Mouse (Mus musculus) intestine, postnatal 0 days (tissue): ENCODE results near the gene Klc1. TPM values are rescaled to one million over a fixed set of nuclear protein-coding genes. Genes with fewer than 3 reads are reported as not detected.

Experiments used
- ATAC-seq: fragments of 200-750 bp; cut with Nextera tagmentation; 2 replicates; pipeline ENCODE4 v1.8.0; 2017; ENCODE audit warnings: mild to moderate bottlenecking, moderate TSS enrichment, moderate library complexity
- H3K27ac ChIP-seq: fragments of 300-500 bp; sonication (generic); 2 replicates; pipeline ENCODE4 v1.5.1; 2014; ENCODE audit warnings: mild to moderate bottlenecking, low read depth, low read length, moderate library complexity
- H3K27me3 ChIP-seq: fragments of 300-500 bp; sonication (generic); replicated peaks from 2 replicates; pipeline ENCODE4 v1.6.1; 2014; ENCODE audit warnings: low read length, mixed read lengths; ENCODE audit not compliant: control insufficient read depth, insufficient read depth
- H3K36me3 ChIP-seq: fragments of 300-500 bp; sonication (generic); 2 replicates; pipeline ENCODE4 v1.6.1; 2014; ENCODE audit warnings: mild to moderate bottlenecking, moderate library complexity; ENCODE audit not compliant: control insufficient read depth, insufficient read depth
- H3K4me1 ChIP-seq: fragments of 300-500 bp; sonication (generic); replicated peaks from 2 replicates; pipeline ENCODE4 v1.6.1; 2014; ENCODE audit warnings: antibody characterized with exemption, low read length, mixed read lengths; ENCODE audit not compliant: control insufficient read depth, insufficient read depth
- H3K4me2 ChIP-seq: fragments of 300-500 bp; sonication (generic); replicated peaks from 2 replicates; pipeline ENCODE4 v1.6.1; 2014; ENCODE audit warnings: low read depth, mild to moderate bottlenecking, moderate library complexity
- H3K4me3 ChIP-seq: fragments of 300-500 bp; sonication (generic); 2 replicates; pipeline ENCODE4 v1.5.1; 2014; ENCODE audit warnings: low read depth, low read length
- H3K9ac ChIP-seq: fragments of 300-500 bp; sonication (generic); 2 replicates; pipeline ENCODE4 v1.6.1; 2014; ENCODE audit warnings: mild to moderate bottlenecking, low read depth, low read length
- H3K9me3 ChIP-seq: fragments of 300-500 bp; sonication (generic); 2 replicates; pipeline ENCODE4 v1.6.1; 2016; ENCODE audit warnings: mixed run types; ENCODE audit not compliant: control insufficient read depth
- CTCF ChIP-seq: sonication (generic); IDR thresholded peaks from 2 replicates; pipeline ENCODE4 v1.5.1; 2016; ENCODE audit warnings: low read depth, mild to moderate bottlenecking, control low read depth, antibody characterized with exemption, moderate library complexity
- WGBS: fragments of 180-500 bp; shearing (Covaris S2); extraction: QIAGEN DNeasy Blood & Tissue Kit; methylation state at CpG from one replicate; pipeline ENCODE4 v1.1.7; 2014; 5-methylcytosine and 5-hydroxymethylcytosine counted together
- polyA plus RNA-seq: library from polyadenylated mRNA; unstranded; fragments of >200 nt; fragmentation: Nextera tagmentation; extraction: Ambion mirVana; gene quantifications from 2 replicates; pipeline ENCODE4 v1.2.1, GENCODE M21; 2015

The Klc1 gene
- polyA plus RNA-seq, 1 experiment from 2014 or later, result 42.9 TPM

DNA sequence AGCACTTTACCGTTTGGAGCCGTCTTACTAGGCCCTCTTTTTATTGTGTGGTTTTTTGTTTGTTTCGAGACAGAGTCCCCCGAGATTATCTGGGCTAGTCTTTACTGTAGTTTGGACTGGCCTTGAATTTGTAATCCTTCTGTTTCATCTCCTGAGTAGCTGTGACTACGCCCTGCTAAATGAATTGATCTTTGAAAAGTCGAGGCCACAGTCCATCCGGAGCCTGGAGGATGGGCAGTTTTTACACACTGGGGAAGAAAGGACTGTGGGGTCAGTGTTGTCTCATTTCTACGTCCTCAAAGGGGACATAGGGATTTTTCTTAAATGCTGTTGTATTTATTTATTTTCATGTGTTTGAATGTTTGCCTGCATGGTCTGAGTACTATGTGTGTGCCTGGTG lies 59.3 kb downstream of the Klc1 start:
- peaks cover 6% of the 10 kb centered on the region for H3K36me3 ChIP-seq
- no peaks in the 10 kb centered on the region for H3K27me3 ChIP-seq
- 50% methylated on average over 8 of the region's 8 CpGs for WGBS
- peaks cover 5% of the 10 kb centered on the region; the same call in 1 of the 2 replicates for H3K4me1 ChIP-seq
- no peak overlapping the region for H3K4me3 ChIP-seq
- H3K9ac ChIP-seq, result no peak overlapping the region
- no peak for TF ChIP-seq CTCF
- H3K27ac ChIP-seq, result peak overlapping the region; percentile 78
- ATAC-seq, result no peak
- H3K9me3 ChIP-seq, result no peaks in the 10 kb centered on the region
- H3K4me2 ChIP-seq, result peak overlapping the region; percentile 48

DNA sequence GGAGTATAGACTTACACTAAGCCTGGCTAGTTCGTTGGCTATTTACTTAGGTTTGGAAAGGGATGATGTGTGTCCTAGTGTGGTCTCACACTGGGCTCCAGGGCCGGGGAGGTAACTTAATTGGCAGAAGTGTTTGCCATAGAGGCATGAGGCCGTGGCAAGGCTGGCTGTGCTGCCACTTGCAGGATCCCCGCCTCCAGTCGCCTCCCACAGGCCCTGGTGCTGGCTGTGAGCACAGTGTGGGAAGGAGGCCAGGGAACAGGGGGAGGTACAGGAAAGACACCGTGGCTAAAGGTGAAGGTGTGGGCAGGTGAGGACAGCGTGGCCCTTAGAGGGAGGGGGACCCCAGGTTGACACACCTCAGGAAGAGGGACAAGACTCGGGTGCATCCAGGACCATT lies 61.3 kb downstream of the Klc1 start:
- ATAC-seq, result no peak
- 50% methylated on average over 8 of the region's 8 CpGs for whole genome bisulfite sequencing
- no peak for TF ChIP-seq CTCF
- peak overlapping the region; percentile 9 for H3K4me2 ChIP-seq
- no peaks in the 10 kb centered on the region for H3K9me3 ChIP-seq
- H3K36me3 ChIP-seq, result peaks cover 25% of the 10 kb centered on the region
- H3K27ac ChIP-seq, result no peak overlapping the region
- no peak overlapping the region for H3K4me3 ChIP-seq
- H3K9ac ChIP-seq, result no peak overlapping the region
- no peaks in the 10 kb centered on the region for H3K27me3 ChIP-seq
- peaks cover 4% of the 10 kb centered on the region; the same call in 1 of the 2 replicates for H3K4me1 ChIP-seq

DNA sequence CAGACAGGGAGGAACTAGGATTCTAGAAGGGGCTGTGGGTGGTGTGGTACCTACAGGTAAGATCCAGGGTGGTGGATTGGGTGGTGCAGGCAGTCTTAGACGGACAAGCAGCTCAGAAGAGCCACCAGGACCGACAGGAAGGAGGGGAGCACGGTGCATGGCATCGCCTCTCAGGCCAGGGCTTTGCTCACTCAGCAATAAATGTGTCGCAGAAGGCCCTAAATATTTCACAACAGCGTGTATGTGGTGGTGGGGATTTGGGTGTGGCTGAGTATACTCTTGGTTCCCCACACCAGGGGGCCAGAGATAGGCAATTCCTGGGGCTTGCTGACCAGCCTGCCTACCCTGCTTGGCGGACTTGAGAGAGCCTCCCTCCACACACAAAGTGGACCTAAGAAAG lies 62.1 kb downstream of the Klc1 start:
- WGBS, result 31% methylated on average over 7 of the region's 7 CpGs
- no peak overlapping the region for H3K4me2 ChIP-seq
- H3K27me3 ChIP-seq, result no peaks in the 10 kb centered on the region
- H3K4me3 ChIP-seq, result no peak overlapping the region
- no peak for TF ChIP-seq CTCF
- H3K27ac ChIP-seq, result peak overlapping the region; percentile 15; the same call in 1 of the 2 replicates
- no peaks in the 10 kb centered on the region for H3K4me1 ChIP-seq
- H3K9me3 ChIP-seq, result no peaks in the 10 kb centered on the region
- no peak overlapping the region for H3K9ac ChIP-seq
- ATAC-seq, result no peak
- peaks cover 33% of the 10 kb centered on the region for H3K36me3 ChIP-seq

DNA sequence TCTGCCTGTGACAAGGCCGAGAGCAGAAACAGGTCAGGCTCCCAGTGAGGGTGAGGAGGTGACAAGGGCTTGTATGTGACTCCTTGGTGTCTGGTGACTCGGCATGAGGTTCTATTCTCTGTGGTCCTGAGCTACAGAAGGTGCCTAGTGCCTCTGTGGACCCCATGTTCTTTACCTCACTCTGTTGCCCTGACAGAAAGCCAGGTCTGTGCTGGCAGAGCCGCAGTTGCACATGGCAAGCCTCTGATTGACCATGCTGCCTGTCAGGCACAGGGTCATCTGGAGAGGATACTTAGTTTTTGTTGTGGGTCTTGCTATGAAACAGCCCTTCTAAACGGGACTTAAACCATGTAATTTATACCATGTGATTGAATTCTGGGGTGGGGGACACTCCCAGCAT lies 63.3 kb downstream of the Klc1 start:
- no peak overlapping the region for H3K27ac ChIP-seq
- peaks cover 45% of the 10 kb centered on the region for H3K36me3 ChIP-seq
- no peaks in the 10 kb centered on the region for H3K27me3 ChIP-seq
- no peak for TF ChIP-seq CTCF
- ATAC-seq, result no peak
- no peaks in the 10 kb centered on the region for H3K9me3 ChIP-seq
- 63% methylated on average over 4 of the region's 4 CpGs for WGBS
- no peak overlapping the region for H3K4me3 ChIP-seq
- H3K4me2 ChIP-seq, result no peak overlapping the region
- no peaks in the 10 kb centered on the region for H3K4me1 ChIP-seq
- H3K9ac ChIP-seq, result no peak overlapping the region

DNA sequence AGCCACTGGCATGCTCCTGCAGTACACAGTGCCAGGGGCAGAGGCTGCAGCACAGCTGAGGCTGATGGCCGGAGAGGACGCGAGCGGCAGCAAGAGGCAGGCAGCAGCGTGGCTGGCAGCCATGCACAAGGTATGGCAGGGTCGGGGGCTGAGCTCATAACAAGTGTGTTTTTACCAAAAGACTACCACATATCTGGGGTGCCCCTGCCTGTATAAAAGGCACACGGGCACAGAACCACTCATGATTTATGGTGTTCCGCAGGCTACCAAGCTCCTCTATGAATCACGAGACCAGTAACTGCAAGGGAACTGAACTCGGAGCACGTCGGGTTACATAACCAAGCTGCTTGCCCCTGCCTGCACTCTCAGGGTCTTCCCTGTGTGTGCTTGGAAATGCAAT lies 68.9 kb downstream of the Klc1 start:
- no peak overlapping the region for H3K9ac ChIP-seq
- no peaks in the 10 kb centered on the region for H3K4me1 ChIP-seq
- 88% methylated on average over 12 of the region's 12 CpGs for WGBS
- H3K4me3 ChIP-seq, result no peak overlapping the region
- H3K9me3 ChIP-seq, result no peaks in the 10 kb centered on the region
- H3K27me3 ChIP-seq, result no peaks in the 10 kb centered on the region
- peaks cover 97% of the 10 kb centered on the region for H3K36me3 ChIP-seq
- H3K27ac ChIP-seq, result peak overlapping the region; percentile 28; the same call in 1 of the 2 replicates
- TF ChIP-seq CTCF, result no peak
- H3K4me2 ChIP-seq, result no peak overlapping the region
- no peak for ATAC-seq

DNA sequence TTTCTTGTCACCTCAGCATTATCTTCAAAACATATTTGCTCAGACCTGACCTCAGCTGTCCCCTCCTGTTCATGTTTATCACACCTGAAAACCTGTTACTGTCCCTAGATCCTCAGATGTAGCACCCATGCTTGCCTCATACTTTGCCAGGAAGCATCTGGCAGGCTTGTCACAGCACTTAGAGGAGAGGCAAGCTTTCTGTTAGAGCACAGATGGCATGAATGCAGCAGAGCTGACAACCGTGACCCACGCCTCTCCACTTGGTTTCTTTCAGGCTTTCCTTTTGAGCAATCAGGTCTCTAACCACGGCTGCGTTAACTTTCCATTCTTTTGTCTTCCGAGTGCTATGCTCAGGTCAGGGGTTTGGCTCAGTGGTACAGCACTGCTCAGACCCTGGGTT lies 70.8 kb downstream of the Klc1 start:
- Histone ChIP-seq H3K27ac (no peak overlapping the region), H3K9ac (no peak overlapping the region), H3K9me3 (no peaks in the 10 kb centered on the region), H3K36me3 (peaks cover 99% of the 10 kb centered on the region), H3K4me1 (no peaks in the 10 kb centered on the region), H3K4me2 (no peak overlapping the region), H3K4me3 (no peak overlapping the region), H3K27me3 (no peaks in the 10 kb centered on the region)
- 76% methylated on average over 5 of the region's 5 CpGs for WGBS
- ATAC-seq, result no peak
- TF ChIP-seq CTCF, result no peak

DNA sequence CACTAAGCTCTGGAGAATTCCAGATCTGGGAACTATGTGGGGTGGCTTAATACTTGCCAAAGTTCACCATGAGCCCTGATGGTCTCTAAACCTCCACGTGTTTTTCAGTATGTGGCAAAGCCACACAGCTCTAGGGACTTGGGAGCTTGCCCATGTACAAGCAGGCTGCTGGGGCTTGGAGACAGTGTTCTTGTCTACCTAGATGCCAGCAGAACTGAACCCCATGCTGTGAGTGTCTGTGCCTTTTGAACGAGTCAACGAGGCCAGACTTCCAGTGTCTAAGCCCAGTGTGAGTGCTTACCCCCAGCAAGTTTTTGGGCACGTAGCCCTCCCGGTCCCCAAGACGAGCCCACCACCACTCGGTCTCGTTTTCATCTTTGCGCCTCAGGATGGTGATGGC lies 71.3 kb downstream of the Klc1 start:
- peaks cover 98% of the 10 kb centered on the region for H3K36me3 ChIP-seq
- no peaks in the 10 kb centered on the region for H3K9me3 ChIP-seq
- no peaks in the 10 kb centered on the region for H3K4me1 ChIP-seq

More for the DNA sequence above, 71.3 kb downstream of the Klc1 start:
- Histone ChIP-seq H3K9ac (no peak overlapping the region), H3K4me2 (no peak overlapping the region), H3K27ac (no peak overlapping the region), H3K4me3 (no peak overlapping the region), H3K27me3 (no peaks in the 10 kb centered on the region)
- WGBS, result 90% methylated on average over 9 of the region's 9 CpGs
- no peak for TF ChIP-seq CTCF
- ATAC-seq, result no peak
